Mouse (Mus musculus): ENCODE results near the gene Iqck. TPM values are rescaled to one million over a fixed set of nuclear protein-coding genes. Genes with fewer than 3 reads are reported as not detected.

Iqck gene
- polyA plus RNA-seq, 1 experiment from 2014 or later = 4.4 TPM

DNA sequence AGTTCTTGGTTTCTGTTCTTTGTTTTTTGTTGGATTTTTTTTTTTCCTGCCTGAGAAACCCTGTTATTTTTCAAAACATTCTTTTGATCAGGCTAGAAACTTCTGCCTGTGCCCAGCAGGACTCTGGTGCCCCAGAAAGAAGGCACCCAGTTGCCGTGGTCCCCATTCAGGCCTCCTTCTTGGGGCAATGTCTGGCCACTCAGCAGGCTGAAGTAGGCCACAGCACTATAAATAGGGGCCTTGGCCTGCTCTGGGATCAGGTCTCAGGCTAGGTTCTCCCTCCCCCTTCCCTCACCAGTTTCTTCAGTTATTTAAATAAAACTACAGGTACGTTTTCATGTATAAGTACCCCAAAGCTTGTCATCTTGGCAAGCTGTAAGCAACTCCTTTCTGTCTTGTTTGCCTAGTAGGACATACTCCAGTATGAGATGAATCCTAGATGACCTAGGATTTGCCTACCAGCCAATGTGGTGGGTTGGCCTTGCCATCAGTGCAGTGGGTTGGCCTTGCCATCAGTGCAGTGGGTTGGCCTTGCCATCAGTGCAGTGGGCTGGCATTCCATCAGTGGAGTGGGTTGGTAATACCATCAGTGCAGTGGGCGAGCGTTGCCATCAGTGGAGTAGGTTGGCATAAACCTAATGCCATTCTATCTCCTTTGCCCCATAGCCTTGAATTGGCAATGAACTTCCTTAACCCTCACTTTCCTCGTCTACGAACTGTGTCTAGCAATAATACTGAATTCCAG, 71.1 kb downstream of the Iqck start:
- H3K9ac ChIP-seq = no peak overlapping the region
- no peak for ATAC-seq (ENCODE audit: low FRiP score)
- H3K27ac ChIP-seq = no peak overlapping the region
- H3K4me3 ChIP-seq (replicated peaks) = no peak overlapping the region
- 86% methylated on average over 6 of the region's 6 CpGs for WGBS
- no peak overlapping the region for H3K4me2 ChIP-seq
- H3K4me1 ChIP-seq = peaks cover 6% of the 10 kb centered on the region; the same call in 1 of the 2 replicates
- no peaks in the 10 kb centered on the region for H3K27me3 ChIP-seq
- H3K36me3 ChIP-seq (replicated peaks) = no peaks in the 10 kb centered on the region
- H3K9me3 ChIP-seq = no peaks in the 10 kb centered on the region

GRCm38 (mm10) chr7:118927279-118927678, 71.7 kb downstream of the Iqck start:
- Histone ChIP-seq H3K9ac (no peak overlapping the region), H3K9me3 (no peaks in the 10 kb centered on the region), H3K4me2 (no peak overlapping the region), H3K4me1 (peaks cover 6% of the 10 kb centered on the region; the same call in 1 of the 2 replicates), H3K27me3 (no peaks in the 10 kb centered on the region), H3K27ac (no peak overlapping the region), H3K4me3 (replicated peaks) (no peak overlapping the region), H3K36me3 (replicated peaks) (no peaks in the 10 kb centered on the region)
- 88% methylated on average over 2 of the region's 2 CpGs for WGBS
- ATAC-seq (ENCODE audit: low FRiP score) = no peak

GRCm38 (mm10) chr7:118928316-118928715, 72.8 kb downstream of the Iqck start:
- WGBS = 87% methylated on average over 3 of the region's 3 CpGs
- Histone ChIP-seq H3K27me3 (no peaks in the 10 kb centered on the region), H3K9ac (no peak overlapping the region), H3K9me3 (no peaks in the 10 kb centered on the region), H3K4me3 (replicated peaks) (no peak overlapping the region), H3K36me3 (replicated peaks) (no peaks in the 10 kb centered on the region), H3K27ac (no peak overlapping the region), H3K4me1 (peaks cover 6% of the 10 kb centered on the region; the same call in 1 of the 2 replicates), H3K4me2 (no peak overlapping the region)
- ATAC-seq (ENCODE audit: low FRiP score) = no peak

- Histone ChIP-seq H3K4me1 (peaks cover 6% of the 10 kb centered on the region; the same call in 1 of the 2 replicates), H3K27ac (no peak overlapping the region), H3K4me3 (replicated peaks) (no peak overlapping the region), H3K36me3 (replicated peaks) (no peaks in the 10 kb centered on the region), H3K4me2 (no peak overlapping the region), H3K27me3 (no peaks in the 10 kb centered on the region), H3K9me3 (no peaks in the 10 kb centered on the region), H3K9ac (no peak overlapping the region)
- ATAC-seq (ENCODE audit: low FRiP score) = no peak
- 80% methylated on average over 8 of the region's 8 CpGs for WGBS
Measured at GRCm38 (mm10) chr7:118928916-118929315, 73.4 kb downstream of the Iqck start.

DNA sequence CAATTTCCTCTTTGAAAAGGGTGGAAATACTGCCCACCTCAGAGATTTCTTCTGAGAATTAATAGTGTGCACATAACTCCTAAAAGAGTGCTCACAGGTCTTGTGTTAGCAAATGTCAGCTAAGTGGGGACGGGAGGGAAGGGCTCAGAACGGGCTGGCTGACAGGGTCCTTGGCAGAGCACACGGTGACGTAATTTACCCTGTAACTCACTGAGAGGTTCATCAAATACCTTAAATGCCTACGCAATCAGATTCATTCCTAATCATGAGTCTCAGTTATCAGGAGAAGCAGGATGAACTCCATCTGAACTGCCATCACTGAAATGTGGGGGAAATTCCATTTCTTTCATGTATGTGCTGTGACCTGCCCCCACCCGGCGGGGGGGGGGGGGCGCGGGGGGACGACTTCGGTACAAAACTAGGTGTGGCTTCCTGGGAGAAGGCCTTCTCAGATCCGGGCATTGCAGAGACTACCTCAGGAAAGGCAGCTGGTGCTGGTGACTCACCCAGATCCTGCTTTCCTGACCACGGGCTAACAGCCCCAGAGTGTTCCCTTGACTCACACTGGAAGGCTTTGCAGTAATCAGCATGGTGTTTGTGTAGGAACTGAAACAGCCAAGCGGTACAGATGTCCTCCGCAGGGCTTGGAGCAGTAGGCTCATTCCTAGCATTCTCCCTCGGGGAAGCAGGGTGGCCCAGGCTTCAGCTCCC, 74.2 kb downstream of the Iqck start:
- no peak overlapping the region for H3K4me2 ChIP-seq
- no peak overlapping the region for H3K9ac ChIP-seq
- WGBS = 52% methylated on average over 16 of the region's 16 CpGs
- no peak for ATAC-seq (ENCODE audit: low FRiP score)
- no peaks in the 10 kb centered on the region for H3K36me3 ChIP-seq (replicated peaks)
- no peak overlapping the region for H3K27ac ChIP-seq
- peaks cover 6% of the 10 kb centered on the region; the same call in 1 of the 2 replicates for H3K4me1 ChIP-seq
- H3K4me3 ChIP-seq (replicated peaks) = no peak overlapping the region
- H3K9me3 ChIP-seq = no peaks in the 10 kb centered on the region
- H3K27me3 ChIP-seq = no peaks in the 10 kb centered on the region

DNA sequence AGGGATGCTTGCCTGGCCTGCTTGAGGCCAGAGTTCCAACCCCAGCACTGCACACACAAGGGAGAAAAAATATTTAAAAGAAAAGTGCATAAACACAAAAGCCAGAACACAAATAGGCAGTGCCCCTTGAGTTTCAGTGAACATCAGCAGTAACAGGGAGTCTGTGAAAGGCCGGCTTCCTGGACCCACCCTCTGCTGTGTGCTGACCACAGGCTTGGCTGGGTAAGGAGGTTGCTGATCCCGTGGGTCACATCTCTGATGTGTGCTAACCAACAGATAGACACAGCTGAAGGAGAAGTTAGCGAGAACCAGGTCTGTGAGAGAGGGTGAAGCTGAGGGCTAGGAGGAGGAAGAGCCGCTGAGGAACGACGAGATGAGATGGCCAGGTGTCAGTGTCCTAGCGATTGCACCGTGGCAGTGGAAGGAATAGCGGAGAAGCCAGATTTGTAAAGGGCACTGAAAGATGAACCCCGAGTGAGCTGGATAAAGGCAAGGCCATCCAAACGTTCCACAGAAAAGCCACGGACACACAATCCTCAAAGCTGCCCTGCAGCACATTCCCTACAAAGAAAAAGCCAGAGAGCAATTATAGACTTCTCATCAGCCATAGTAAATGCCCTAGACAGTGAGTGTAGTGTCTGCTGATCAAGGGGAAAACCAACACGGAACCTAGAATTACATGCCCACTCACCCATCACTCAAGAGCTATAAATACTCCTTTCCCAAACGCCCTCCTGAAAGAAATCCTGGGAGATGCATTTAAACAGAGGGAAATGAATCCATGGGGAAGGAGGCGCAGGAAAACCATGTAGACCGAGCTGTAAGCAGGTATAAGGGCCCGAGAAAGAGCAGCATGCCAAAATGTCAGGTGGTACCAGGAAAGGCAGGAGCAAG, 76.2 kb downstream of the Iqck start:
- ATAC-seq (ENCODE audit: low FRiP score) = no peak
- Histone ChIP-seq H3K27ac (no peak overlapping the region), H3K4me2 (no peak overlapping the region), H3K4me1 (peaks cover 5% of the 10 kb centered on the region), H3K4me3 (replicated peaks) (no peak overlapping the region), H3K27me3 (no peaks in the 10 kb centered on the region), H3K9me3 (no peaks in the 10 kb centered on the region), H3K9ac (no peak overlapping the region), H3K36me3 (replicated peaks) (no peaks in the 10 kb centered on the region)
- 78% methylated on average over 17 of the region's 17 CpGs for WGBS

DNA sequence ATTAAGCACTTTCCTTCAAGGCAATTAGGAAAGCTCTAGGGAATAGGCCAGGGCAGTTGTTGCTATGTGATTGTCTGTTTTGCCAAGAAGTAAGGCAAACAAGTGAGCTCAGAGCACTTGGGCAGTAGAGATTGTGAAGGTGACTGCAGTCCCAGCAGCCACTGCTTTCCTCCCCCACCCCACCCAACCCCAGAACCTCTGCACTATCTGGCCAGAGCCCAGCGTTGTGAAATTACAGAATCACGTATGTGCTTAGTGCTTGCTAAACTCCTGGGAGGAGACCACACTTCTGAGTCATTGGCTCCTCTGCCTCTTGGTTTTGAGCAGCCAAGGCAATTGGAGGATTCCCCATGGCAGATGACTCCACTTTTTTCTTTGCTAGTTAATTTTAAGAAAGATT, 79.8 kb downstream of the Iqck start:
- Histone ChIP-seq H3K4me3 (replicated peaks) (no peak overlapping the region), H3K27ac (no peak overlapping the region), H3K4me1 (peaks cover 9% of the 10 kb centered on the region), H3K36me3 (replicated peaks) (no peaks in the 10 kb centered on the region), H3K27me3 (no peaks in the 10 kb centered on the region), H3K4me2 (no peak overlapping the region), H3K9ac (no peak overlapping the region), H3K9me3 (no peaks in the 10 kb centered on the region)
- ATAC-seq (ENCODE audit: low FRiP score) = no peak
- WGBS = 92% methylated on average over 2 of the region's 2 CpGs

DNA sequence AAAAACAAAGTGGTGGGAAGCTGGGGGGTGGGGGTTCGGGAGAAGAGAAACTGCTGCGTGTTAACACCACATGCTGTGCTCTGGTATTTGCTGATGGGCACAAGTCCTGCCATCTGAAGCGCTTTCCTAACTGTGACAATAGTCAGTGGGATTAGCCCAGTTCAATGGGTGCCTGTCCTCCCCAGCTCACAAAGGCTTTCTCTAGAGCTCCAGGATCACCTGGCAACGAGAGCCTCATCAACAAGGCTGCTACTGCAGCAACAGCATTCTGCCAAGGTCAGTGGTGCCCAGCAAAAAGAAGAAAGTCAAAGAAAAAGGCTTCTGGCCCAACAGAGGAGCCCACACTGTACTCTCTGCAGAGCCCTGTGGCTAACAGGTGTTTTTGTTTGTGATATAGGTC, 81.3 kb downstream of the Iqck start:
- WGBS = 6% methylated on average over 4 of the region's 4 CpGs
- Histone ChIP-seq H3K9me3 (no peaks in the 10 kb centered on the region), H3K4me3 (replicated peaks) (no peak overlapping the region), H3K4me2 (no peak overlapping the region), H3K9ac (no peak overlapping the region), H3K4me1 (peaks cover 9% of the 10 kb centered on the region), H3K27ac (no peak overlapping the region), H3K27me3 (no peaks in the 10 kb centered on the region), H3K36me3 (replicated peaks) (no peaks in the 10 kb centered on the region)
- no peak for ATAC-seq (ENCODE audit: low FRiP score)

DNA sequence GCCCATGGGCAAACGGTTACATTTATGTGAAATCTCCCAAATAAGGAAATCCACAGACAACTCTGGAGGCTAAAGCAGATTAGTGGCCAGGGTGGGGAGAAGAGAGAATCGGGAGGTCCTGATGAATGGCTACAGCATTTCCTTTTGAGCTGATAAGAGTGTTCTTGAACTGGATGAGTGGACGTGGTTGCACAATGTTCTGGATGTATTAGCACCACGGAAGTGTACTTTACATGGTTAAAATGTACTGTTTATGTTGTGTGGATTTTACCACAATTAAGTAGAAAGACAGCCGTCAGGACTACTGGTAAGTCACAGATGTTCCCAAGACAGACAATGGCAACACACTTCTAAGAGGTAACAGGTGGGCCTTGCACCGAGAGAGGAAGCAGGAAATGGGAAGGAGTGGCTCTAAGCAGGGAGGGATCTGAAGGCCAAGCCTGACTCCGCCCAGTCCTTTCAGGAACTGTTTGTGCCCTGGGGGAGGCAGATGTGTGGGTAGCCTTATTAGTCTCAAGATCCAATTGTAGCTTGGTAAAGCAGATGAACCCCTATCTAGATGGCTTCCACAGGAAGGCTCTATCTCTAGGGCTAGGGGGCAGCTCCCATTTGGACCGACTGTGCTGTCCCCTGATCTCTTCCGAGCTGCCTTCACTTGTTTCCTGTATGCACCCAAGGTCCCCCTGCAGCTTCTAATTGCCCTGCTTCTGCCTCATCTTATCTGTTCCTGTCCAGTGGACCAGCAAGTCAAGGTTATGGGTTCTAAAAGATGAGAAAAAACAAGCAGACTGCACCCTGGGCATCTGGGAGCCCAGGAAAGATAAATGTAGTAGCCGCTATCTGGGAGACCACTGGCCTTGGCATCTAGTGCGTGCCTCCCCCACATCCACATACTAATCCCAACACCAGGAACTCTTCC, 82.2 kb downstream of the Iqck start:
- Histone ChIP-seq H3K27me3 (no peaks in the 10 kb centered on the region), H3K36me3 (replicated peaks) (no peaks in the 10 kb centered on the region), H3K9me3 (no peaks in the 10 kb centered on the region), H3K4me3 (replicated peaks) (no peak overlapping the region), H3K9ac (no peak overlapping the region), H3K4me1 (peaks cover 9% of the 10 kb centered on the region), H3K27ac (no peak overlapping the region), H3K4me2 (no peak overlapping the region)
- no peak for ATAC-seq (ENCODE audit: low FRiP score)
- 70% methylated on average over 11 of the region's 11 CpGs for WGBS

- no peak for ATAC-seq (ENCODE audit: low FRiP score)
- no peak overlapping the region for H3K4me2 ChIP-seq
Measured at GRCm38 (mm10) chr7:118942297-118942696, 86.7 kb downstream of the Iqck start.

GRCm38 (mm10) chr7:118943170-118943569, 87.6 kb downstream of the Iqck start:
- peaks cover 4% of the 10 kb centered on the region; the same call in 1 of the 2 replicates for H3K4me1 ChIP-seq
- H3K36me3 ChIP-seq (replicated peaks) = no peaks in the 10 kb centered on the region
- no peak overlapping the region for H3K4me2 ChIP-seq
- H3K4me3 ChIP-seq (replicated peaks) = no peak overlapping the region
- WGBS = 69% methylated on average over 7 of the region's 7 CpGs
- no peak overlapping the region for H3K27ac ChIP-seq
- H3K9ac ChIP-seq = no peak overlapping the region
- no peaks in the 10 kb centered on the region for H3K27me3 ChIP-seq
- no peaks in the 10 kb centered on the region for H3K9me3 ChIP-seq
- ATAC-seq (ENCODE audit: low FRiP score) = no peak

More at GRCm38 (mm10) chr7:118942297-118942696, 86.7 kb downstream of the Iqck start:
- WGBS = 84% methylated on average over 3 of the region's 3 CpGs
- Histone ChIP-seq H3K4me1 (peaks cover 4% of the 10 kb centered on the region), H3K9ac (no peak overlapping the region), H3K4me3 (replicated peaks) (no peak overlapping the region), H3K9me3 (no peaks in the 10 kb centered on the region), H3K27ac (no peak overlapping the region), H3K27me3 (no peaks in the 10 kb centered on the region), H3K36me3 (replicated peaks) (no peaks in the 10 kb centered on the region)

All from forebrain, embryonic 12.5 days (tissue).